Mouse (Mus musculus) lung, adult 2 months (tissue): ENCODE measurements around the gene Stub1.

ENCODE experiments used
- CTCF ChIP-seq: fragments of 200-500 bp; IDR thresholded peaks from 2 replicates; pipeline ENCODE4 v1.5.1; 2011; ENCODE audit warnings: mild to moderate bottlenecking, low read length, control low read depth; ENCODE audit not compliant: insufficient read depth
- POLR2A ChIP-seq: fragments of 200-500 bp; IDR thresholded peaks from 2 replicates; pipeline ENCODE4 v1.6.1; 2011; ENCODE audit warnings: low read depth, mild to moderate bottlenecking, control low read depth, low read length, borderline replicate concordance; ENCODE audit errors: extremely low read depth

DNA sequence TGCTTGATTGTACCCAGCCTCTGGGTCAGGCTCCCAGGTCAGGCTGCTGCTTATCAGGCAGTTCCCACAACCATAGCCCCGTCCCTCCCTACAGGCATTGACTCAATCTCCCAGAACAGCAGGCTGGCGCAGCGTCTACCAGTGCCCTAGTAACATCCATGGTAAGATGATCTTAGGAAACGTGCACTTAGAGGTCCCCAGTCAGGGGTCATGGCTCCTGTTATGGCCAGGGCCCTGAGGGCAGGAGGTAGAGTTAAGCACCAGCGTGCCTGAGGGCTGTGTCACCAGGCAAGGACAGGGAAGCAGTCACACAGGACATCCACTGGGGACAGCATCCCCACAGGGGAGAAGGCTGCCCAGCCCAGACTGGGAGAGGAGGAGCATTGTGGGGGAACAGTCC lies 49.1 kb upstream of the Stub1 start:
- TF ChIP-seq POLR2A (0 out of 2 replicates have a peak, but pooled peaks have one; percentile 2), CTCF (no peak)
